In genomic region chr1:87786251-87786650, GRCm38 (mm10) we compare ENCODE assay signal across 9 mouse cellular contexts. TPM values are rescaled to one million over a fixed set of nuclear protein-coding genes. Genes with fewer than 3 reads are reported as not detected.
DNase-seq lines count a peak whose midpoint lies in the region; ATAC-seq and TF ChIP-seq lines count a peak whose summit lies in the region.
"Had no signal": no experiment of that assay in that cellular context is flagged by ENCODE, and none has a peak within 500 bp of the region (broad histone marks: within the 10 kb centered on the region; RNA-seq: fewer than 3 reads in every experiment).

No protein-coding gene starts in this region.

- no peak for ATAC-seq in cerebellum, adult (ENCODE audit: insufficient number of reproducible peaks, low FRiP score, low TSS enrichment)

- H3K4me1 ChIP-seq in kidney, adult 2 months (ENCODE audit: control insufficient read depth, insufficient read depth, low read length): no peaks in the 10 kb centered on the region

- WGBS in kidney, adult 2 months: 45% methylated on average over 7 of the region's 7 CpGs

- peak; percentile 79 to 83 for DNase-seq in kidney, postnatal 4 days
- no peak for DNase-seq in kidney, adult 2 months
- peak; percentile 76 for DNase-seq in gastrocnemius, postnatal 10 days
- DNase-seq in layer of hippocampus, postnatal 10 days (ENCODE audit: low spot score in 2 of 2): peak; percentile 59 to 70
- DNase-seq in right cerebral cortex, postnatal 25 days: peak; percentile 55
- no peak for DNase-seq in B cell, adult 2 months
- no peak for DNase-seq in cerebellum, adult 18-20 months

- H3K4me3 ChIP-seq in kidney, adult 2 months (ENCODE audit: insufficient read depth, low read depth, low read length): no peak overlapping the region
- H3K4me3 ChIP-seq: erythroblast, embryonic 14.5 days had no signal

- peaks cover 3% of the 10 kb centered on the region; the same call in 1 of the 2 replicates for H3K36me3 ChIP-seq in kidney, adult 2 months (ENCODE audit: control insufficient read depth, insufficient read depth, low read length)

- no peak for TF ChIP-seq POLR2A in kidney, adult 2 months (IDR thresholded peaks at IDR 0.05; ENCODE audit: low read depth, low read length)

- no peak overlapping the region for H3K27ac ChIP-seq in kidney, adult 2 months (ENCODE audit: insufficient read depth, low read depth, low read length)

- no peak for TF ChIP-seq CTCF in kidney, adult 2 months (conservative IDR thresholded peaks at IDR 0.05; ENCODE audit: insufficient read depth, insufficient read length, low read depth, low read length)

- no peaks in the 10 kb centered on the region for H3K27me3 ChIP-seq in kidney, adult 2 months (replicated peaks; ENCODE audit: control insufficient read depth, insufficient read depth, low read length)

RNA-seq across cellular contexts. Expression of gene Sag, which starts 17.2 kb away (rescaled TPM):
- 0.16 and 0.34 TPM in 2 replicates for polyA plus RNA-seq in kidney, adult 2 months (2012; rRNA removed)
- under 1 TPM; 0.14 to 0.32 TPM for total RNA-seq in gastrocnemius, postnatal 10 days (2021)
- 1 to 10 TPM; 1.8 to 2.2 TPM for total RNA-seq in layer of hippocampus, postnatal 10 days (2021)
- polyA plus RNA-seq: erythroblast, embryonic 14.5 days had no signal

RNA-seq across cellular contexts. Expression of gene Atg16l1, which starts 30.6 kb away (rescaled TPM):
- 19.8 and 20.0 TPM in 2 replicates for polyA plus RNA-seq in kidney, adult 2 months (2012; rRNA removed)
- 10 to 100 TPM; 16.2 to 20.9 TPM for total RNA-seq in gastrocnemius, postnatal 10 days (2021)
- total RNA-seq in layer of hippocampus, postnatal 10 days (2021): 10 to 100 TPM; 59.9 to 64.5 TPM

Comparison
In these comparisons a context has a peak if more than half of its experiments do, and no peak if none do; other contexts are left out.
1. DNase-seq: peak in kidney, postnatal 4 days (2 of 2), gastrocnemius, postnatal 10 days (single experiment), layer of hippocampus, postnatal 10 days (2 of 2) and right cerebral cortex, postnatal 25 days (single experiment); none in kidney, adult 2 months (single experiment), B cell, adult 2 months (0 of 2) and cerebellum, adult 18-20 months (0 of 2).